Mouse (Mus musculus): Measurements from ENCODE around the gene Stx3. TPM values are rescaled to one million over a fixed set of nuclear protein-coding genes. Genes with fewer than 3 reads are reported as not detected.
A peak's percentile ranks its signal among the peaks of the same experiment; 100 is the strongest.

Stx3 gene
- total RNA-seq (2021) = 1 to 10 TPM; 5.4 to 6.1 TPM

GRCm38 (mm10) chr19:11819143-11819700 is at the start of gene Stx3:
TSS of gene Stx3 (minus strand) at chr19:11819403.
- DNase-seq = no peak

GRCm38 (mm10) chr19:11867837-11868236 is 48.6 kb upstream of the Stx3 start:
- no peak for DNase-seq

- DNase-seq = no peak
Observed at GRCm38 (mm10) chr19:11860966-11861365, 41.8 kb upstream of the Stx3 start, which contains the start of gene Olfr1418. TSS of gene Olfr1418 (minus strand) at chr19:11861066.

- no peak for DNase-seq
Observed at GRCm38 (mm10) chr19:11856506-11856905, 37.3 kb upstream of the Stx3 start.

- DNase-seq = no peak
Observed at GRCm38 (mm10) chr19:11854821-11855220, 35.6 kb upstream of the Stx3 start.

- no peak for DNase-seq
Observed at GRCm38 (mm10) chr19:11852652-11853051, 33.4 kb upstream of the Stx3 start.

GRCm38 (mm10) chr19:11846333-11846732 is 27.1 kb upstream of the Stx3 start:
- DNase-seq = no peak

- no peak for DNase-seq
Observed at GRCm38 (mm10) chr19:11839119-11839518, 19.9 kb upstream of the Stx3 start, which contains the start of gene Olfr1417. TSS of gene Olfr1417 (minus strand) at chr19:11839219.

- no peak for DNase-seq
Observed at GRCm38 (mm10) chr19:11823346-11824065, 4.3 kb upstream of the Stx3 start.

GRCm38 (mm10) chr19:11820211-11820610 is 1.0 kb upstream of the Stx3 start:
- no peak for DNase-seq

- DNase-seq = peak; percentile 91
Observed at GRCm38 (mm10) chr19:11819800-11820199, 597 bp upstream of the Stx3 start.

- DNase-seq = peak; percentile 58
Observed at GRCm38 (mm10) chr19:11818199-11819142, 732 bp downstream of the Stx3 start.

GRCm38 (mm10) chr19:11817586-11817985 is 1.6 kb downstream of the Stx3 start:
- DNase-seq = no peak

- no peak for DNase-seq
Observed at GRCm38 (mm10) chr19:11816706-11817105, 2.5 kb downstream of the Stx3 start.

- no peak for DNase-seq
Observed at GRCm38 (mm10) chr19:11814742-11815333, 4.4 kb downstream of the Stx3 start.

- DNase-seq = peak; percentile 36
Observed at GRCm38 (mm10) chr19:11813649-11814048, 5.6 kb downstream of the Stx3 start.

GRCm38 (mm10) chr19:11813136-11813535 is 6.1 kb downstream of the Stx3 start:
- no peak for DNase-seq

- DNase-seq = peak; percentile 12
Observed at GRCm38 (mm10) chr19:11811688-11812365, 7.4 kb downstream of the Stx3 start.

GRCm38 (mm10) chr19:11810856-11811255 is 8.3 kb downstream of the Stx3 start:
- peak; percentile 15 for DNase-seq

GRCm38 (mm10) chr19:11810003-11810758 is 9.0 kb downstream of the Stx3 start:
- DNase-seq = no peak

- no peak for DNase-seq
Observed at GRCm38 (mm10) chr19:11808452-11808851, 10.8 kb downstream of the Stx3 start.
